Mouse (Mus musculus) bone marrow, adult 2 months (tissue): Measurements from ENCODE around the gene Ufc1.

Experiments used
- CTCF ChIP-seq: fragments of 200-500 bp; IDR thresholded peaks from 2 replicates; pipeline ENCODE4 v1.5.1; 2011; ENCODE audit warnings: low read length, control low read depth; ENCODE audit not compliant: control insufficient read depth, insufficient read depth
- POLR2A ChIP-seq: fragments of 200-500 bp; IDR thresholded peaks from 2 replicates; pipeline ENCODE4 v1.6.1; 2011; ENCODE audit warnings: low read depth, mild to moderate bottlenecking, control low read depth, low read length, borderline replicate concordance; ENCODE audit not compliant: control insufficient read depth

DNA sequence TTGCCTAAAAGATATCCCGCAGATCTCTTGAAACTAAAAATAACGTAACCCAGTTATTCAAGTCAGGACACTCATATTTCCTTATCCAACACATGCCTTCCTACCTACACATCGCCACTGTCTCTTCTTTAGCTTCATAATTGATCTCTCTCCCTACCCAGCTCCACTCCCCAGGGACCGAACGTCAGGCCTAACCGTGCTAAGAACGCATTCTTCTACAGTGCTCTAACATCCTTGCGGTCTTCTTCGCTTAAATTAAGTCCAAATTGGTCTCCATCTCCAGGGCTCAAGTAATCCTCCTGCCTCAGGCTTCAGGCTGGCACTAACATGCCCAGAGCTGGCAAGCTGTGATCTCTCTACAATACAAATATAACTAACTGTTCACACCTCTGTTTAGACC is 33.4 kb upstream of the Ufc1 start:
- no peak for TF ChIP-seq CTCF
- no peak for TF ChIP-seq POLR2A
